Mouse (Mus musculus): ENCODE data around the gene Lrp3. TPM values are rescaled to one million over a fixed set of nuclear protein-coding genes. Genes with fewer than 3 reads are reported as not detected.

Lrp3 gene
- total RNA-seq, 2 experiments from 2014 or later: 7.5 to 8.6 TPM

DNA sequence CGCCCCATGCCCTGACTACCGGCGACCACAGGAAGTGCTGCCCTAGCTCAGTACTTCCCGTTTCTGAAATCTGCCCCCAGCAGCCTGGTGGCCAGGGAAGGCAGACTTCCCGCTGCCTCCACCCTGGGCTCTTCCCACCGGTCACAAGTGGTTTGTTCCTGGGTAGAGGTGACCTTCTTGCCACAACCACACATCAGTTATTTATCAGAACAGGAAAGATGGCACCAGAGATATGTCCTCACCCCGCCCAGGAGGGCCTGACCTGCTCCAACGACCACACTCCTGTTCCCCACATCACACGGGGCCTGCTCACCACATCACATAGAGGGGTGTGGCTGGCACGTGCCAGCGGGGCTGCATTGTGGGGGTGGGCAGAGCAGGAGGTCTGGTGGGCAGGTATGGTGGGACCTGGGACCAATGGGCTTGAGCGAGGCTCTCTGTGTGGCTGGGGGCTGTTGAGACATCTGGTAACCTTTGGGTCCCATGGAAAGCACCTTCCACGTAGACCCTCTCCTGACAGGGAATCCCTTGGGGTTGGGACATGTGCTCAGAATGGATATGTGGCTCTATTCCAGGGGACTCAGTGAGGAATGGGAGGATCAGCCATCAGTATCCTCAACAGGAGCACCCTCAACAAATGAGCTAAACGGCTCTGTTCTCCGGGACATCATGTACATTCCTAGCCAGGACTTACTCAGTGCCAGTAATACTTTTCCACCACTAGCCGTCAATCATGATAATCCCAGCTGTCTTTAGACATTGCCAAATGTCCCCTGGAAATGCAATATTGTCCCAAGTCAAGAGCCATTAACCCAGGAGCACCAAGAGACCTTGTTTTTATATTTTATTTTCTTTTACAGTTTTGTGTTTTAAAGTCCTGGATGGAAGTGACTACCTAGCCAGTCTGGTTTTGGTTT is 58.5 kb downstream of the Lrp3 start:
- H3K4me3 ChIP-seq: no peak overlapping the region
- DNase-seq: no peak
- intact Hi-C loops (cut with DNase I): no loop called here
- no peak for TF ChIP-seq CTCF (IDR thresholded peaks at IDR 0.05)
- H3K27ac ChIP-seq: no peak overlapping the region

DNA sequence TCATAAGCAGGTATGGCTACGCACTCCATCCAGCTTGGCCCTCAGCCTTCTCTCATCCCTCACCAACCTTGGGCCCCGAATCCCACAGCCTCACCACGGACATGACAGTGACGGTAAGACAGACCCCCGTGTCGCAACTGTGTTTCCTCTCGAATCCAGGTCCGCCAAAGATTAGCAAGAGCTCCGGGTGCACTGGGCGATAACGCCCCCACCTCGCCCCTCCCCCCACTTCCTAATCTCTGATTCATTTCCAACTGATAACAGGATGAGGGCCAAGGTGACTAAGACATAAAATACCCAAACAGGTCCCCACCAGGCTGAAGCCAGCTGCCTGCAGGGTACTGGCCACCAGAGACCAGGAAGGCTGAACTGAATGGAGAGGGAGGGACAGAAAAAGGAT is 60.8 kb downstream of the Lrp3 start:
- Histone ChIP-seq H3K27ac (no peak overlapping the region), H3K4me3 (no peak overlapping the region)
- DNase-seq: no peak
- TF ChIP-seq CTCF (IDR thresholded peaks at IDR 0.05): no peak
- intact Hi-C loops (cut with DNase I): no loop called here

DNA sequence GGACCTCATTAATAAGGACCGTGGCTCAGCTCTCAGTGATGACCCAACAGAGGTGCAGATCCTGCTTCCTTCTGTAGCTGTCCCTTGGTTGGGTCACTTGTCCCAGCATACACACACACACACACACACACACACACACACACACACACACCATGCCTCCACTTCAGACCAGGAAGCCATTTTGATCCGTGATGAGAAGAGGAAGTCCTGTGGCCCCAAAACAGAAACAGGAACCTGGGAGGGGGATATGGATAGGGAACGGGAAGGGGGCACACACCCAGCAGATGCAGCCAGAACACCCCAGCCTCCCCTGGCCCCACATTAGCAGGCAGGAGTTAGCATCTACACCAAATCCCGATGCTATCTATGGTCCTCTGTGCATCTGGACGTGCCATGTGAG is 64.4 kb downstream of the Lrp3 start:
- no peak overlapping the region for H3K27ac ChIP-seq
- TF ChIP-seq CTCF (IDR thresholded peaks at IDR 0.05): no peak
- intact Hi-C loops (cut with DNase I): no loop called here
- DNase-seq: no peak
- no peak overlapping the region for H3K4me3 ChIP-seq

Other genes with a start within 250 kb of the Lrp3 start
- 10 to 100 TPM; 41.0 to 46.0 TPM for gene Cebpg, start 158.9 kb downstream of the Lrp3 start, total RNA-seq (2021)
- 1 to 10 TPM; 3.0 to 4.2 TPM for gene Cebpa, start 96.2 kb downstream of the Lrp3 start, total RNA-seq (2021)
- under 1 TPM; 0.31 to 0.47 TPM for gene Slc7a10, start 29.1 kb downstream of the Lrp3 start, total RNA-seq (2021)
- gene Gpatch1, start 102.9 kb upstream of the Lrp3 start, total RNA-seq (2021): 1 to 10 TPM; 6.4 to 7.4 TPM
- 1 to 10 TPM; 1.2 to 1.3 TPM for gene Rhpn2, start 118.7 kb upstream of the Lrp3 start, total RNA-seq (2021)
- under 1 TPM; 0.75 to 0.92 TPM for gene Faap24, start 181.3 kb upstream of the Lrp3 start, total RNA-seq (2021)
- gene Cep89, start 181.5 kb upstream of the Lrp3 start, total RNA-seq (2021): 1 to 10 TPM; 7.4 to 7.9 TPM
- gene Slc7a9, start 233.3 kb upstream of the Lrp3 start, total RNA-seq (2021): not detected

All from gastrocnemius, adult 2 months (tissue).